Mouse (Mus musculus) left cerebral cortex, postnatal 14 days (tissue): ENCODE data around the gene Pdxk. TPM values are rescaled to one million over a fixed set of nuclear protein-coding genes. Genes with fewer than 3 reads are reported as not detected.

Source experiments
- DNase-seq, 2 experiments: peaks; one replicate each; pipeline ENCODE4 v3.0.0; 2021 to 2022; ENCODE audit warnings: low spot score in 2 of 2, mixed read lengths in 1 of 2
- intact Hi-C: fragments of 180-260 bp; cut with DNase I; formaldehyde crosslinking; loops from one replicate; pipeline ENCODE4 v1.15.1; 2025
- total RNA-seq, 2 experiments: library from RNA; stranded (reverse); gene quantifications; 2 replicates each; pipeline ENCODE4 v1.2.3; 2021

Gene Pdxk
- total RNA-seq, 2 experiments from 2014 or later, result 92.2 to 92.3 TPM

DNA sequence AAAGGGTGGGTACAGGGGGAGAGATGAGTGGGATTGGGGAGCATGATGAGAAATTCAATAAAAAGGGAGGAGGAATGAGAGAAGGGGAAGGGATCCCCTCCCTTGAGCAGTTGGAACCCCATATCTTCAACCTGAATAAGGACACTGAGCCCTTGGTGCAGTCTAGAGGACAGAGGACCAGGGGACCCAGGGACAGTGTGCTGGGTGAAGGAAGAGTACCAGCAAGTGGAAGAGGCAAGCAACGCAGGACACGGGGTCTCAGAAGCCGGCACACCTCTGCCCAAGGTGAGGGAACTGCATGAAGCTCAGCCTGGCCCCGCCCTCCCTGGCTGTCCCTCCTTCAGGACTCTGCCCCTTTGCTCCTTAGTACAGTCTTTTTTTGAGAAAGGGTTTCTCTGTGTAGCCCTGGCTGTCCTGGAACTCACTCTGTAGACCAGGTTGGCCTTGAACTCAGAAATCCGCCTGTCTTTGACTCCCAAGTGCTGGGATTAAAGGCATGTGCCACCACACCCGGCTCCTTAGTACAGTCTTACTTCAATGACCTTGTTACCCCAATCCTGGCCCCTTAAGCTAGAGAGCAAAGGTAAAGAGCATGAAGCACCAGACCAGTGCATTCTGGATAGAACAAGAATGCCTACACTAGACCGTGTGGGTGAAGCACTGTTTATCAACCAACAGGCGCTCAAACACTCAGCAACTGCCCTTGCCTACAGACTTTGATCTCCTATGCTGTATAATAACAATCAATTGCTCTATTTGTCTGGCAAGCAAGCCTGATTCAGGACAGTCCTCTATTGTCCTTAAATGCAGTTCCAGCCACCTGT lies 1.6 kb downstream of the Pdxk start:
- DNase-seq, result no peak
- intact Hi-C loops, result no loop called here

DNA sequence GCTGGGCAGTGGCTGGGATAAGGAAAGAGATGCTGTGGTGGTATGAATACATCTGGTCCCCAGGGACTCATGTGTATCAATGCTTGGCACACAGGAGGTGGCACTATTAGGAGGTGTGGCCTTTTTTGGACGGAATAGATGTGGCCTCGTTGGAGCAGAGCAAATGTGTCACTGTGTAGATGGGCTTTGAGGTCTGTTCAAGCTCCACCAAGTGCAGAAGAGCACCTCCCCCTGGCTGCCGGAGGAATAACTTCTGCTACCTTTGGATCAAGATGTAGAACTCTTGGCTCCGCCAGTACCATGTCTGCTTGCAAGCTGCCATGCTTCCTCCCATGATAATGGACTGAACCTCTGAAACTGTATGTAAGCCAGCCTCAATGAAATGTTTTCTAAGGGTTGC lies 3.0 kb downstream of the Pdxk start:
- intact Hi-C loops, result no loop called here
- no peak for DNase-seq

DNA sequence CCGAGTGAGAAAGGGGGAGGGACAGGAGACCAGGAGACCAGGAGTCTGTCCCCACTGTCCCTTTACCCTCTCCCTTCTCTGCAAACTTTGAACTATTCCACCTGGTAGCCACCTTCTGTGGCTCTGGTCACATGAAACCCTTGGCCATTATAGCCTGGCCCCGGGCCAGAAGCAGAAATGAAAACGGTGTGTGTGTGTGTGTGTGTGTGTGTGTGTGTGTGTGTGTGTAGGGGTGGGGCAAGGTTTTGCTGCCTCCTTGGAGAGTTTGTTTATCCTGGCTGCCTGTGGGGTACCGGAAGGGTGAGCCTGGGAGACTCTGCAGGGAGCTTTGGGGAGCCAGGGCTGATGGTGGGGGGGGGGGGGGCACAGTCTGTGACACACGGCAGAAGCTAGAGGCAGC lies 4.3 kb downstream of the Pdxk start:
- no peak for DNase-seq
- intact Hi-C loops, result no loop called here

DNA sequence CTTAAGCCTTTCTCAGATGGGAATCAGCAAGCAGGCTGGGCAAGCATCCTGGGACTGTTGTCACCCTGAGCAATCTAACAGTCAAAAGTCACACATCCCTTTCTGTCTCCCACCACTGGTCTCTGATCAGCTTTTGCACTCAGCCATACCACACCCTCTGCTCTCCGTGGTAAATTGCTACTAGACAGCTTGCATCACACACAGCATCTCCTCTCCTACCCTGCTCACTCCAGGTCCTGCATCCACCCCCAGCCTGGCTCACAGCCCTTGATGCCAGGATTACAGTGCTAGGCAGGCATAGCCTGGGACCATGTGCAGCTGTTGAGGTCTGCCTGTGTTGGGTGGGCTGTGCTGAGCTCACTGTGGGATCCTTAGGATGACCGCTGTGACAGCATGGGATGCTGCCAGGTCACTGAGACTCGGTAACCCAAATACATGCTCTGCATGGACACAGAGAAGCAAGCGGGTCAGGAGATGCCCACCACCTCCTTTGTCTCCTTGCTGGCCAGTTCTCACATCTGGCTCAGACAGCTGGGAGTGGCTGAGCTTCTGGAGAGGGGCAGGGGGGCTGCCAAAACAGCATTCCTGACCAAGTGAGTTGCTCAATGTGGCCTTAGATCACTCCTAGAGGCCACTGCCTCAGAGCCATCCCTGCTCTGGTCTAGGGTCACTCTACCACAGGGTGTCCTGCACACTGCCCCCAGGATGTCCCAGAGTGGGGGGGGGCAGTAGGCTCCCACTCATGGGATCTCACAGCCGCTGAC lies 6.2 kb downstream of the Pdxk start:
- intact Hi-C loops, result no loop called here

DNA sequence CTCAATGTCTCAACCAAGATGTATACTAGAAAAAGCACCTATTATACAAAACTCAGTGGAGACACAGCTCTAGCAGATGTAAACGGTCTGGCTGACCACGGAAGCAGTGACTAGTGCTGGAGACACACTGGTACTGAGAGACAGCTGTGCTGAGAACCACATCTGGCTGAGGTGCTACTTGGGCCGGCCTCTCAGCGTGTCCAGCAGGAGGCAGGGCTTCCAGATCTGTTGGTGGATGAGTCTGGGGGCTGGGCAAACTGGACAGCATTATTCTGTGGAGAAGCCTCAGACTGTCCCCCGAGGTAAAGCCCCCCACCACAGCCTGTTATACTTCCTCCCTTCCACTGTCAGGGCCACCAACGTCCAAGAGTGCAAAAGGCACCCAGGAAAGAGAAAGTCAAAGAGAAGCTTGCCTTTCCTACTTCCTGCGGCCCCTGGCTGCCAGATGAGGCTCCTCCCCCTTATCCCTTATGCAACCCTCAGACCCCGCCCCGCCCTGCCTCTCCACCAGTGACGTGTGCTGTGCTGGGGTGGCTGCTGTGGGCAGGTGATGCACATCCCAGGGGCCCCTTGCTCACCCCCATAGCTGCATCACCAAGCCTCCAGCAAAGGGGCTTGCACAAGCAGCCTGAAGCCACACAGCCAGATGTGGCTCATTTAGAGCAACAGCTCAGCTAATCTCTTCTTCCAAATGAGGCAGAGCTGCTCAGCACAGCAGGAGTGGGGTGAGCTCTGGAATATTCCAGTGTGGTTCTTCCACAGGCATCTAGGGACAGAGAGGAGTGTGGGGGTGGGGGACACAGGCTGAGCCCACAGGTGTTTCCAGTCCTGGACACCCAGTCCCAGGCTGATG lies 7.1 kb downstream of the Pdxk start:
- peak; percentile 41 to 69 for DNase-seq
- intact Hi-C loops, result no loop called here

More for the DNA sequence above, 6.2 kb downstream of the Pdxk start:
- DNase-seq, result peak in 1 of 2 experiments; percentile 56

DNA sequence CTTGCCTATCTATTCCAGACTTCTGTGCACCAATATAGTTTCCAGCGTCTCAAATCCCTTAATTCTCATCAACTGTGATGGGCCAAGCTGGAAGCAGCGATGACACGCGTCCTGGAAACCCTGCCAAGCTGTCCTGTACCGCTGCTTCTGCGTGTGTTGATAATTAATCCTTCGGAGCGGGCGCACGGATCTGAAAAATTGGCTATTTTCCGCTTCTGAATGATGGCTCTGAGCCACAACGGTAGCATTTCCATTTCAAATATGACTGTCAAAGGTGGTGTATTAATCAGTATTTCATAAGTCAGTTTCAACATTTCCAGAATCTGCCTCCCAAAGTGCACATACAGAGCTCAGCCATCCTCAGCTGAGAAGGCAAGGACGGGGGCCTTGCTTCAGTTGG lies 8.1 kb downstream of the Pdxk start:
- no peak for DNase-seq
- intact Hi-C loops, result no loop called here

DNA sequence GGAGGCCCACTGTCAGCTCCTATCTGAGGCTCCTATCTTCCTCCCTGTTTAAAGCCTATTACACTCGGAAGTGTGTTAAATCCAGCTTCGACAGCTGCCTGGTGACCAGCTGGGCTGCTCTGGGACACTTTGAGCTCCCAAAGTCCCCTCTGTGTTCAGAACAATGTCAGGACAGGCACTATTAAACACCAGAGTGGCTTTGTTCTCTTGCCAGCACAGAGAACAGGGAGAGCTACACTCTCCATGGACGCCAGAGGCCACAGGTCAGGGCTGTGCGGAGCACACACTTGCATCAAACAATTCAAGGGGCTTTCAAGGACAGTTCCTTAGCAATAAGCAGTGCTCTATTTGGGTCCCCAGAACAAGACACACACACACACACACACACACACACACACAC lies 12.1 kb downstream of the Pdxk start:
- intact Hi-C loops, result no loop called here

DNA sequence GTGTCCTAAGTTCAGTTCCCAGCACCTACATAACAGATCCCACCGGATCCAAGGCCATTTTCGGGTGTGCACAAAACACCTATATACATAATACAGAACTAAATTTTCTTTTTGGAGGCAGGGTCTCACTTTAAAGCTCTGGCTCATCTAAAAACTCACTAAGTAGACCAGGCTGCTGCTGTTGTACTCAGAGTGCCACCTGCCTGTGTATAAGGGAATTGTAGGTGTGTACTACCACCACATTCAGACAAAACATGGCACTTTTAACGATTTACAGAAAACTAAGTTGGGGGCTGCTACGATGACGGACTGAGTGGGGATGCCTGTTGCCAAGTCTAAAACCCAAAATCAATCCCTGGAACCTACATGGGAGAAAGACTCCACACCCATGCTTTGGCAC lies 14.0 kb downstream of the Pdxk start:
- intact Hi-C loops, result no loop called here
- DNase-seq, result no peak

More for the DNA sequence above, 12.1 kb downstream of the Pdxk start:
- peak in 1 of 2 experiments; percentile 16 for DNase-seq

DNA sequence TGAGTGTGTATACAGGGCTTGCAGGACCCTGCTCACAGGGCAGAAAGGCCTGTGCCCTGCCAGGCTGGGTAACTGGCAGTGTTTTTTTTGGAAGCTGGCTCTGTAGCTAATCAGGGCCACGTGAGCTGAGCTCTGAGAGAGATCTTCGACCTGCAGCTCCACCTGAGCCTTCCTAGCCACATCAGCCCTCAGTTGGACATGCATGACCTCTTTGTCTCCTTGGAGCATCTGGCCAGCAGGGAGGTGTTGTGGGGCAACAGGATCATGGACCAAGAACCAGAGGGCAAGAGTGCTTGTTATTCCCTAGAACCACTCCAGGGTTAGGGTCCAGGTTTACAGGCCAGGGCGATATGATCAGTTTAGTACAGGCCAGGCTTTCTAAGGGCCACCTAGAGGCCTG lies 17.4 kb downstream of the Pdxk start:
- DNase-seq, result no peak
- intact Hi-C loops, result no loop called here

DNA sequence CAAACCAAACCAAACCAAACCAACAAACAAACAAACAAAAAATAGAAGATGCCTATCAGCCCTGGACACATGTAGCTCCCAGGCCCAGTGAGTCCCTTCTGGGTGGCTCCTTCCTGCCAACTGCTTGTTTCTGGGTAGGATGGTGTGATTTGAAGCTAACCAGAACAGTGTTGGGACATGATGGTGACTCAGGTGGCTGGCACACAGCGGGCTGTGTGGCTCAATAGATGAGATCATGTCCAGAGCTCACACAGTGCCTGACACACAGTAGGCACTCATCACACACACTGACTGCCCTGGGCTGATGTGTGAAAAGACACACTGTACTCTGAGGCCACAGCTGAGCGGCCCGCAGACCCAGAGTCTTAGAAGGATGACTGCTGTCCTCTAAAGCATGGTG lies 18.6 kb downstream of the Pdxk start:
- intact Hi-C loops, result no loop called here
- no peak for DNase-seq

DNA sequence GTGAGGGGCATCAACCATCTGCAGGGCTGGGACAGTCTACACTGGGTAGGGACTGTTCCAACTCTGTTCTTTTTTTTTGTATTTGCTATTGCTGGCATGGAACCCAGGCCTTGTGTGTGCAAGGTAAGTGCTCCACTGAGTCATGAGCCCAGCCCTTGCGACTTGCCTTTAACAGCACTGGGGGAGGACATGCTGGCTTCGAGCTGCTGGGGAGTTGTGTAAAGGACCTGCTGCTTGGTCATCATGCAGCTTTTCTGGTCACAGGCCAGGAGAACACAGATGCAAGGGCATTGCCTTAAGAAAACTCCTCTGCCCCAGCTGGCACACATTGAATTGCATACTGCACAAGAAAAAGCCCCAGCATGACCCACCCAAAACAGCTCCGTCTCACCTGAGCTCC lies 22.5 kb downstream of the Pdxk start:
- DNase-seq, result no peak
- intact Hi-C loops, result no loop called here

DNA sequence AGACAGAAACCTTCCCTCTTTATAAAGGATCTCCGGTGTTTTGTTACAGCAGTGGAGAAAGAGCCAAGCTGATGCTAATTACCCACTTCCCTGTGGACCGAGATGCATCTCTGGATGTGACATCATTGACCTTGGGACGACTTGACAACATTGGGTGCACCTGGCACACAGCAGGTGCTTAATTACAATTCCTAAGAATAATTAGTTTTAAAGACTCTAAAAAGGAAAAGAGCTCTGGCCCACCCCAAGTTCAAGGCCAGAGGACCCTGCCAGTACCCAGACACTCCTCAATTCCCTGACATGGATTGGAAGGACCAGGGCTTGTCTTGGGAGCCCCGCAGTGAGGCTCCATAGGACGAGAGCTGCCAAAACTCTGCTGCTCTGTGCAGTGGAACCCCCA lies 23.2 kb downstream of the Pdxk start:
- no peak for DNase-seq
- intact Hi-C loops, result no loop called here

DNA sequence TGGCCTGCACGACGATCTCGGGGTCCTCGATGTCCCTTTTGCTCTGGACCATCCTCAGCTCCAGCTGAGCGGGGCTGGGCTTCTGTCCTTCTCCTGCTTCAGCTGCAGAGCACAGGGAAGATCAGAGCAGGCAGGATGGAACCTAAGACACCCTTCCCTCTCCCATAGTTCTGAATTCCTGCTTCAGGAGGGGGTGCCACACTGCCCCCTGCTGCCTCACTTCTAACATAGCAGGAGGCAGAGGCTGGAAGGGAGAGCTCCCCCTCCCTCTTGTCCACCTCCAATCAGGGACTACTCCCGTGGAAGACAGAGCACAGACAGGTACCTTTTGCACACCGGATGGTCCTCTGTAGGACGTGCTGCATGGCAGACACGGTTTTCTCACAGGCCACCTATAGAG lies 24.0 kb downstream of the Pdxk start:
- peak in 1 of 2 experiments; percentile 20 for DNase-seq
- intact Hi-C loops, result no loop called here

DNA sequence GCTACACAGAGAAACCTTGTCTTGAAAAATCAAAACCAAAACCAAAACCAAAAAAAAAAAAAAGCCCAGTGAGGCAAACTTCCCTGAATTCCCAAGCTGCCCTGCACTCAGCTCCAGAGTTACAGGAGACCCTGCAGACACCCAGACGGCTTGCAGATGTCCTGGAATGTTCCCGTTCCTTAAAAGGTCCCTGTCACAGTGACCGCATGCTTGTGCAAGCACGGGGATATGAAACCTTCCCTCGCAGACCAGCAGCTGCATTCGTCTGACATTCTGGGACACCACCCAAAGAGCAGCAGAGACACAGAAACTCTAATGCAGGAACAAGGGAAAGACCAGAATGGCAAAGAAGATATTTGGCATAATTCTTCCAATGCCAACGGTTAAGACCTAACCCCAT lies 24.8 kb downstream of the Pdxk start:
- DNase-seq, result no peak
- intact Hi-C loops, result loop anchor here (2.0 to 10.0 kb wide), 2 partner anchors 47 to 165 kb away; no protein-coding TSS in a partner anchor

DNA sequence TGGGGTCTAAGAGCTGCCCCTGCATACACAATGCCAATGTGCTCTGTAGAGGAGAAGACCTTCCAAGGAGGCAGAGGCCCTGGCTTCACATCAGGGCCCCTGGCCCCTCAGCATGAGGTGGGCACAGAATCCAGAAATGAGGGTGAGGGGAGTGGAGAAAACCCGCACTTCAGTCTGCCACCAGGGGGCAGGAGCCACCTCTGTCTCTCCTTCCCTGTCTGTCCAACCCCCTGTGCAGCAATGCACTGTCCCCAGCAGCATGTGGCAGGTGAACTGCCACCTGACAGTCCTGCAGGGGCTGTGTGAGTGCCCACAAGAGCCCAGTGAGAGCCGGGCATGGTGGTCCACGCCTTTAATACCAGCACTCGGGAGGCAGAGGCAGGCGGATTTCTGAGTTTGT lies 25.2 kb downstream of the Pdxk start:
- DNase-seq, result peak in 1 of 2 experiments; percentile 29
- intact Hi-C loops, result loop anchor here (2.0 to 10.0 kb wide), 2 partner anchors 47 to 165 kb away; no protein-coding TSS in a partner anchor

DNA sequence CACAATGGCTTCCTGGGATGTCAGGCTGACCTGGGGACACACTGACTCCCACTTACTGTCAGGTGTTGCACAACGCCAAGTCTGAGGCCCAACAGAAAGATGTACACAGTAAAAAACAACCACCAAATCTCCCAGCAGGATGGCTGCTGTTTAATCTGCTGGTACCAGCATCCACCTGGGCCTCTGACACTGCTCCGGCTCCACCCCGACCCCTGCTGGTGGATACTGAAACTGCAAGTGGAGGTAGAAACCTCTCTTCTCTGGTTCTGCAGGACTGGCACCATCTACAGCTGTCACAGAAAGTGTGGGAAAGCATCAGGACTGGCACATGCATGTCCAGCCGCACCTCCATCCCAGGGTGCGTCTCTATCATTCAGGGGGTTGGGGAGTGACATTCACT lies 26.7 kb downstream of the Pdxk start:
- intact Hi-C loops, result loop anchor here (2.0 to 10.0 kb wide), 2 partner anchors 49 to 167 kb away; no protein-coding TSS in a partner anchor
- peak; percentile 80 to 82 for DNase-seq

DNA sequence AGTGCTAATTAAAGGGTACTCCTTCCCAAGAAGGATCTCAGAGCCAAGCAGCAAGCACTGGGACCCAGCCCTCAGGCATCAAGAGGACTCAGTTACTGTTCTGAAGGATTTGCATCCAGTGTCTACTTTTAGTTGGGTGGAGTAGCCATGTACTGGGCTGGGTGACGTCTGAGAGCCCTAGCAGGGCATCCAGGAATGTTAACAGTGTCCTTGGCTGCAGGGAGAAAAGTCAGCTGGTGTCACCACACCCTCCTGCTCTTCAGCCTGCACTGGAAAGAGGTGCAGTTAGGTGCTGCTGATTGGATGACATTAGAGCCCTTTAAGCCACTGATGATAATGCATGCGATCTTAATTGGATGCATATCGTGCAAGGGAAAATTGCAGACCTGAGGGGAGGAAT lies 31.9 kb downstream of the Pdxk start:
- DNase-seq, result no peak
- intact Hi-C loops, result loop anchor here (10.0 kb wide), 1 partner anchor 172 kb away; no protein-coding TSS in a partner anchor

DNA sequence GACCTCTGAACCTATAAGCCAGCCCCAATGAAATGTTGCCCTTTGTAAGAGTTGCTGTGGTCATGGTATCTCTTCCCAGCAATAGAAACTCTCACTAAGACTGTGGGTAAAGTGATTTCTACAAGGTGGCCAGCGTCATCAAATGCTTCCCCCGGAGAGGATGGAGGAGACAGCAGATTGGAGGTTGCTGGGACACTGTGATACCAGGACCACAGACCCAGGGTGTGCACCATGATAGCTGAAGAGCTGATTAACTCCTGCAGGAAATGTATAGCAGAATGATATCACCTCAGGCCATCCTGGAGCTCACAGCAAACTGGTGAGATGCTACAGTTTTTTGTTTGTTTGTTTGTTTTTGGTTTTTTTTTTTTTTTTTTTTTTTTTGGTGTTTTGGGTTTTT lies 35.0 kb downstream of the Pdxk start:
- intact Hi-C loops, result loop anchor here (10.0 kb wide), 1 partner anchor 175 kb away; no protein-coding TSS in a partner anchor
- DNase-seq, result no peak

DNA sequence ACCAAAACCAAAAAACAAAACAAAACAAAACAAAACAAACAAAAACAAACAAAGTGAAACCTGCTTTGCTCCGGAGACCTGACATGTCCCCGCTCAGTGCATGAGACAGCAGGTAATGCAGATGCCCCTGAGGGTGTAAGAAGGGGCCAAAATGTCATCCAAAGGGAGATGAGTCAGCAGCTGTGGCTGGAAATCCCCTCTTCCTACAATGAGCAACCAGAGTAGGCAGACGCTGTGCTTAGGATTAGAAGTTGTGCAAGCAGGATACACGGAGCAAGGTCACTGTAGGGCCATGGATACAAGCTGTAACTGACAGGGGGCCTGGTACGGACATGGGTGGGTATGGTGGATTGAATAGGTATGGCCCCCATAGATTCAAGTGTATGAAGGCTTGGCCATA lies 35.6 kb downstream of the Pdxk start:
- intact Hi-C loops, result no loop called here
- no peak for DNase-seq

DNA sequence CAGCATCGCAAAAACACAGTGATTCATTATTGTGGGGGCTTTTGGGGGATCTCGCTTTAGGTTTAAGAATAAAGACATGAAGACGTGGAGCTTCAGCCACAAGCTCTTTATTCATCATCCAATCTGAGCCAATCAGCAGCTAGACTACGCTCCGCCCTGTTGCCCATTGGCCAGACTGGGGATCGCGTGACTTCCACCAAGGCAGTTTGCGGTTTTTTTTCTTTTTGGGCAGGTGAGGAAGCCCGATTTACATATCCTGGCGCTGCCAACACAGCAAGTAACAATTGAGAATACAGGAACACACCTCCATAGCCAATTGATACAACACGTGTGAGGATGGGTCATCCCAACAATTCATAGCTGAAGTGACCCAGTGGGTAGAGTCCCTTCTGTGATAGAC lies 36.7 kb downstream of the Pdxk start:
- DNase-seq, result no peak

More for the DNA sequence above, 36.7 kb downstream of the Pdxk start:
- intact Hi-C loops, result no loop called here
